Mouse (Mus musculus) cerebellum, adult 2 months (tissue): ENCODE data around the gene Cntnap4. TPM values are rescaled to one million over a fixed set of nuclear protein-coding genes. Genes with fewer than 3 reads are reported as not detected.

Source experiments
- DNase-seq, 2 experiments: peaks; one replicate each; pipeline ENCODE4 v3.0.0; 2021
- H3K27ac ChIP-seq: fragments of 200-500 bp; 2 replicates; pipeline ENCODE4 v1.5.1; 2012; ENCODE audit warnings: low read length, control low read depth, inconsistent platforms; ENCODE audit not compliant: insufficient read depth
- H3K27me3 ChIP-seq: fragments of 200-500 bp; 2 replicates; pipeline ENCODE4 v1.6.1; 2012; ENCODE audit warnings: inconsistent platforms, mild to moderate bottlenecking, low read length, moderate library complexity; ENCODE audit not compliant: control insufficient read depth, insufficient read depth
- H3K4me1 ChIP-seq: fragments of 200-500 bp; 2 replicates; pipeline ENCODE4 v1.6.1; 2011; ENCODE audit warnings: low read length; ENCODE audit not compliant: control insufficient read depth, insufficient read depth
- H3K4me3 ChIP-seq: fragments of 200-500 bp; replicated peaks from 2 replicates; pipeline ENCODE3; 2011; ENCODE audit warnings: mild to moderate bottlenecking, low read depth, low read length, control low read depth; ENCODE audit not compliant: insufficient read depth
- CTCF ChIP-seq: fragments of 200-500 bp; IDR thresholded peaks from 2 replicates; pipeline ENCODE4 v1.5.1; 2011; ENCODE audit warnings: low read depth, mild to moderate bottlenecking, control low read depth, low read length, moderate library complexity, borderline replicate concordance; ENCODE audit not compliant: insufficient read depth
- POLR2A ChIP-seq: fragments of 200-500 bp; IDR thresholded peaks from 2 replicates; pipeline ENCODE4 v1.6.1; 2011; ENCODE audit warnings: low read length, control low read depth, borderline replicate concordance; ENCODE audit not compliant: insufficient read depth
- WGBS: fragments of 180-500 bp; shearing (Covaris S2); methylation state at CpG from one replicate; pipeline ENCODE4 v1.1.7; 2018; 5-methylcytosine and 5-hydroxymethylcytosine counted together
- polyA plus RNA-seq: library from polyadenylated mRNA; depleted of rRNA; stranded (reverse); fragments of >200 nt; gene quantifications from 2 replicates; pipeline ENCODE4 v1.2.3, GENCODE M21; 2012; rRNA removed

Cntnap4 gene
- 29.7 and 30.0 TPM in 2 replicates for polyA plus RNA-seq

DNA sequence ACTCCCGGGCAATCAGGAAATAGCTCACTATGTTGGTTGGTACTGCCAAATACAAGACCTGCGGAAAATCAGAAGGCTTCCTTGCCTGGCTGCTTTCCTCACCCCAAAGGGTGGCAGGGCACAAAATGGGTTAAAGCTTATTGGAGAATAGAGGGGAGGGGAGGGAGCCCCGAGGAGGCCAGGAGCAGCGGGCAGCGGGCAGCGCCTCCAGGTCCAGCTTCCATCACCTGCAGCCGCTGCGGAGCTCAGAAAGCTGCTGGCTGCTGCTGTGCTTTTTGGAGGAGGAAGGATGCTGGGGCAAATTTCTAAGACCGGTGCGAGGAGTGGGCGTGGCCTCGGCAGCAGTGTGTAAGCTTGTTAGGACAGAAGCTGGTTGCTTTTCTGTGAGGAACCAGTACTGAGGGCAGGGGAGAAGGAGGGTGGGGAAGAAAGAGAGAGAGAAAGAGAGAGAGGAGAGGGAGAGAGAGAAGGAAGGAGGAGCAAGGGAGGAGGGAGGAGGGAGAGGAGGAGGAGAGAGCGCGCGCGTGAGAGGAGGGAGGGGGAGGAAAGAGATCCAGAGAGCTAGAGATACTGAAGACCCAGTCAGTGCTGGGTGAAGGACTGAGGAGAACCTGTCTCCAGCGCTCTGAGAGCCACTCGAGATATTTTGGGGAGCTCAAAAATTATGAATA is at the start of gene Cntnap4:
Gene Cntnap4 (plus strand): TSS at position 573 of the 671 bp plus-strand sequence.
- Histone ChIP-seq H3K27me3 (no peaks in the 10 kb centered on the region), H3K4me3 (peak within 1 kb of the TSS; percentile 93), H3K4me1 (peaks cover 3% of the 10 kb centered on the region; the same call in 1 of the 2 replicates), H3K27ac (peak within 1 kb of the TSS; percentile 85)
- peak; percentile 80 to 81 for DNase-seq
- TF ChIP-seq CTCF (no peak), POLR2A (peak; percentile 81; the same call in 1 of the 2 replicates)
- under 1% methylated on average over 18 of the region's 18 CpGs for WGBS

DNA sequence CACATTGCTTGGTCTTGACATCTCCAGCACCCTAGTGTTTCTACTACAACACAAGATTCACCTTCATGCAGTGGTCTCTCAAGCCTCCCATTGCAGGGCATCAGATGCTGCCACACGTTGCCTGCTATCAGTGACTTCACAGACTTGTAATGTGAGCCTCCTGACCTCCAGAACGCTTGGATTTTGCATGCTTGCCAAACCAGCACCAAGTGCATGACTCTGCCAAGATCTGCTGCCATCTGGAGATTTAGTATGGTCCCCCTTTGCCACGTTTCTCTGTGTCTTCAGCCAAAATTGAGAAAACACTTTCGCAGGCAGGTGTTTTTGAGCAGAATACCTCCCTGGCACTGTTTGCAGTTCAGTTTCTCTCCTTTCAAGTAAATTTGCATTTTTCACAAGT is 12.5 kb upstream of the Cntnap4 start:
- H3K4me3 ChIP-seq: no peak overlapping the region
- peaks cover 4% of the 10 kb centered on the region for H3K4me1 ChIP-seq
- peak; percentile 50 to 75 for DNase-seq
- no peaks in the 10 kb centered on the region for H3K27me3 ChIP-seq
- TF ChIP-seq POLR2A: no peak
- TF ChIP-seq CTCF: no peak
- no peak overlapping the region for H3K27ac ChIP-seq
- 10% methylated on average over 4 of the region's 4 CpGs for WGBS

DNA sequence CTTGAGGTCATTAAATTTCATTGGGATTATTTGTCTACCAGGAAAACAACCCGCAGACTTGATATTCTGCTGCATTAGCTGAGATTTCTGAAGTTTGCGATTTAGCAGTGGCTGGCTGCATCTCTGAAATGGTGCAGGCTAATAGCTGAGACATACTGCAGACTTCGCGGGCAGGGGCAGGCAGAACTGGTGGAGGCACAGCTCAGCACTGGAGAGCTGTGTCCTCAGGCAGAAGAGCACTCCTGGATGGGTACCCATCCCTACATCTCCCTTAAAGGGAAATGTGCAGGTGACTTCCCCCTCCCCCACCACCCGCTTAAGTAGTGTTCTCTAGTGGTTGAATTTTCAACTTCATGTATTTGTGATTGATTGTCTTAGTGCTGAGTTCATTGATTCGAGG is 698 bp downstream of the Cntnap4 start:
- DNase-seq: peak; percentile 57 to 60
- 4% methylated on average over 6 of the region's 6 CpGs for WGBS
- Histone ChIP-seq H3K4me1 (peaks cover 3% of the 10 kb centered on the region; the same call in 1 of the 2 replicates), H3K27me3 (no peaks in the 10 kb centered on the region), H3K27ac (peak overlapping the region; percentile 85; the same call in 1 of the 2 replicates), H3K4me3 (peak overlapping the region; percentile 93)
- no peak for TF ChIP-seq CTCF
- peak; percentile 34; the same call in 1 of the 2 replicates for TF ChIP-seq POLR2A

DNA sequence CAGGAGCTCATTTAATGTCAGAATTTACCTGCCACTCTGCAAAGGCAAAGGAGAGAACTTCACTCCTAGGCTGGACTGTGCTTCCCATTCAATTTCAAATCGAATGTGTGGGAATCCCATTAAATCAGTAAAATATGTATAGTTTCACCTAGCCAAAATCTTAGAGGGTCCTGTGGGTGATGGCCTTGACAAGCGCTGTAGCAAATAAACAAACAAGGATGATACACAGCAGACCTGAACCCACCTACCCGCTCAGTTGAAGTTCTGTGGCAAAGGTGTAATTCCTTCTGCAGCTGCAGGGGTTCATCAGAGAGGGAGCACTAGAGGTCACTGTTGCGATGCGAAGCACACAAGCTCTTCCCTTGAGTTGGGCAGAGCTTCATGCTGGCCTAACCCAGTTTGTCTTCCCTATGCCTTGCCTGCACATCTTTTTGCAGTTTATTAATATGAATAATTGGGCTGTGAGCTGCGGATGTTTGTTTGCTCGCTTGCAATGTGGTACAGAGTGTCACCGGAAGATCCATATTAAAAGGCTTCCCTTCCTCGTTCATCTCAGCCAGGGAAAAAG is 1.6 kb downstream of the Cntnap4 start:
- Histone ChIP-seq H3K4me1 (peaks cover 3% of the 10 kb centered on the region; the same call in 1 of the 2 replicates), H3K4me3 (peak overlapping the region; percentile 93), H3K27ac (peak overlapping the region; percentile 76), H3K27me3 (no peaks in the 10 kb centered on the region)
- DNase-seq: peak; percentile 80 to 85
- WGBS: 2% methylated on average over 9 of the region's 9 CpGs
- peak; percentile 94 for TF ChIP-seq CTCF
- TF ChIP-seq POLR2A: peak; percentile 24; the same call in 1 of the 2 replicates

DNA sequence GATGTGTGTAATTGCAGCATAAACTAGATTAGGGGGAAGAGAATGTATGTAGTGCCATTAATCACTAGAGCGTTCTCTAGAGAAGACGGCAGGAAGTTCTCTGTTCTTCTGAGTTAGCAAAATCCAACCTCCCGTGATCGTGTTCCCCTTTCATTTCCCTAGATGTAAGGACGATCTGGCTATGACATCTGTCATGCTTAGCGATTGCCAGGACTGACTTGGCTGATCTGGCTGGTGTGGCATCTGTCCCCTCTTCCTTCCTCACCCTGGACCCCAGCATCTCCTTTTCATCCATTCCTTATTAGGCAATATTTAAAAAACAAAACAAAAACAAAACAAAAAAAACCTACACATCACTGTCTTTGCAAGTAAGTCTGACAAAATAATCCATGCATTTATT is 11.6 kb downstream of the Cntnap4 start:
- WGBS: 7% methylated on average over 6 of the region's 6 CpGs
- DNase-seq: peak; percentile 81 to 91
- H3K4me3 ChIP-seq: no peak overlapping the region
- TF ChIP-seq CTCF (no peak), POLR2A (0 out of 2 replicates have a peak, but pooled peaks have one; percentile 12)
- H3K4me1 ChIP-seq: peaks cover 15% of the 10 kb centered on the region
- H3K27me3 ChIP-seq: no peaks in the 10 kb centered on the region
- H3K27ac ChIP-seq: peak overlapping the region; percentile 68; the same call in 1 of the 2 replicates

DNA sequence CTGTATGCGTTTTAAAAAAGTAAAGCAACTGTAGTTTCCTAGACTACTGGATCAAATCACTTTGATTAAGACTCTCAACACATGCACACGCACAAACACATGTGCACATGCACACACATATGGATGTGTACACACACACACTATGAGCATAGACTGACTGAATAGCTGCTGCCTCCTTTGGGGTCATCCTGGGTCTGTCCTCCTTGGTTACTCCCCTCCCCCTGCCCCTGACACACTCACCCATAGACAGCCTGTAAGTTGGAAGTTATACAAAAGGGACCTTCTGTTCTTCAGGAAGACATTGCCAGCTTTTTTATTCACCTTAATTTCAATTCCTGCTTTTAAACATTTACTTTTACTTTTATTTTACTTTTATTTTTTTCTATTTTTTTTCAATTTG is 13.6 kb downstream of the Cntnap4 start:
- 76% methylated on average over 2 of the region's 2 CpGs for WGBS
- H3K27ac ChIP-seq: no peak overlapping the region; the same call in 1 of the 2 replicates
- no peak overlapping the region for H3K4me3 ChIP-seq
- TF ChIP-seq CTCF (no peak), POLR2A (no peak)
- no peaks in the 10 kb centered on the region for H3K27me3 ChIP-seq
- DNase-seq: peak in 1 of 2 experiments; percentile 49
- H3K4me1 ChIP-seq: peaks cover 20% of the 10 kb centered on the region

DNA sequence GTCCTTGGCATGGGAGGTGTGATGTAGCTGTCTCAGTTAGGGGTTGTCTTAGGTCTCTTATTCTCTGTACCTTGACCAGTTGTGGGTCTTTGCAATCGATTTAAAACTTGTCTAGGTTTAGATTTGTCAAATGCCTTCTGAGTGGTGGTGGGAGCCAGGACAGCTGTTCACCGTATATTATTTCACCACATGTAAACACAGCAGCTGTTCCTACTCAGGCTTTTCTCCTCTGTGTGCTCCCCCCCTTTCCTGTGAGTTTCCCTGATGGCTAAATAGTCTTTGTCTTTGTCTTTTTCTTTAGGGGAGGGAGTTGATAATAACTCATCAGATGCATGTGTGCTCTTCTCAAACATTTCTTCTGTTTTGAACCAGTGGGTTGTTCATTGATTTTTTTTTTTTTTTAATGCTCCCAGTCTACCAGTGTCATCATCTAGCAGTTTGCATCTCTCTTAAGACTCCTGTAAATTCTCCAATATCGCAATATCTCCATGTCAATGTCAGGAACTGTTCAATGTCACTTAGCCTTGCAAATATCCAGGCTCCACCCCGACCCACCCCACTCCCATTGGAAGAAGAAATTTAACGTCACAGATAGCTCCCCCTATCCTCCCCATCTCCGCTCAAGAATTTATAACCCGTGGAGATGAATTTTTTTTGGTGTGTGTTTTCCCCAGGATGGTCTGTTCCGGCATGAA is 18.7 kb downstream of the Cntnap4 start:
- Histone ChIP-seq H3K4me3 (peak overlapping the region; percentile 38), H3K4me1 (peaks cover 11% of the 10 kb centered on the region), H3K27me3 (no peaks in the 10 kb centered on the region), H3K27ac (peak overlapping the region; percentile 58; the same call in 1 of the 2 replicates)
- 49% methylated on average over 8 of the region's 8 CpGs for WGBS
- TF ChIP-seq POLR2A (no peak), CTCF (no peak)
- no peak for DNase-seq

DNA sequence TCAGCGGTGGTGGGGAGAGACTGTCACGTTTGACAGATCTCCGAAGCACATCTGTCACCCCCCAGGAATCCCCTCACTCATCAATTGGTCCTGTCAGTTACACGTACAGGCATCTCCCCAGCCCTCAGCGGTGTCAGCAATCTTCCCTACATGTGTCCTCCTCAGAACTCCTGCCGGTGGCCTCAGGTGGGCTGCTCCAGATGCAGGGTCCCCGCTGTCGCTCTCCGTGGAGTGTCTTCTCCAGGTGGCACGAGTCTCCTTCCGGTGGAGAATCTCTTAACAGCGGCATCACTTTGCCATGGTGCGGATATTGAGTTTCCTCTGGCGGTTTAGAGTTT is 19.2 kb downstream of the Cntnap4 start:
- Histone ChIP-seq H3K4me3 (peak overlapping the region; percentile 38), H3K27ac (peak overlapping the region; percentile 58; the same call in 1 of the 2 replicates), H3K27me3 (no peaks in the 10 kb centered on the region), H3K4me1 (peaks cover 11% of the 10 kb centered on the region)
- no peak for DNase-seq
- 47% methylated on average over 14 of the region's 14 CpGs for WGBS
- TF ChIP-seq POLR2A (no peak), CTCF (no peak)
